Mouse (Mus musculus) MEL (cell line): ENCODE measurements around the gene Gm49369.

Experiments
- CTCF ChIP-seq, 3 experiments: IDR thresholded peaks in 2 of 3; conservative IDR thresholded peaks in 1 of 3; 2 replicates each; pipeline ENCODE4 v1.5.1; 2011 to 2012; ENCODE audit warnings: low read length in 3 of 3, low read depth in 2 of 3, mild to moderate bottlenecking in 2 of 3, improper control_type of control experiment in 1 of 3, inconsistent platforms in 1 of 3, mixed read lengths in 1 of 3, moderate library complexity in 1 of 3; ENCODE audit not compliant: control insufficient read depth in 1 of 3, insufficient read depth in 1 of 3, poor library complexity in 1 of 3, severe bottlenecking in 1 of 3
- USF2 ChIP-seq, 2 experiments: IDR thresholded peaks; 2 replicates each; pipeline ENCODE4 v1.6.1; 2011 to 2012; ENCODE audit warnings: improper control_type of control experiment in 2 of 2, low read length in 2 of 2, borderline replicate concordance in 1 of 2, inconsistent platforms in 1 of 2, low read depth in 1 of 2, mild to moderate bottlenecking in 1 of 2; ENCODE audit not compliant: insufficient read depth in 1 of 2
- ZKSCAN1 ChIP-seq: IDR thresholded peaks from 2 replicates; pipeline ENCODE4 v1.6.1; 2012; ENCODE audit warnings: low read depth, mild to moderate bottlenecking, inconsistent platforms, low read length, improper control_type of control experiment, moderate library complexity
- ZNF384 ChIP-seq: IDR thresholded peaks from 2 replicates; pipeline ENCODE4 v1.6.1; 2012; ENCODE audit warnings: low read depth, mild to moderate bottlenecking, inconsistent platforms, low read length, improper control_type of control experiment

DNA sequence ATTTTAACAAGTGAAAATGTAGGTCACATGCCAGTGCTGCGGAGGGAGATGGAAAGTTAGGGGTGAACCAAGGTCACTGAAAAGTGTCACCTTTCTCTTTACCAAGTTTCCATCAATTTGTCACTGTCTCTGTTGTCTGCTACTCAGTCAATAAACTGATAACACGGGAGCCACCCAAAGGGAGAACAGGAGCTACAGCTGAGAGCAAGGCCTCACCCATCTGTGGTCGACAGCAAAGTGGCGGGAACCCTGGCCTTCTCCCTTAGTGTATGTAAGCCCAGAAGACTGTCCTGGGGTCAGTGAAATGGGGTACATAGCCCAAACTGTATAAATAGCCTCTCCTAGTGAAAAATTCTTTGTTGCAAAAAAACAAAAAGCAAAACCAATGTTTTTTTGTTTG lies 34.9 kb downstream of the Gm49369 start:
- TF ChIP-seq ZNF384 = no peak
- TF ChIP-seq ZKSCAN1 = no peak
- TF ChIP-seq CTCF (IDR thresholded peaks at IDR 0.05 in 2 of 3, conservative IDR thresholded peaks at IDR 0.05 in 1 of 3; ENCODE audit: control insufficient read depth in 1 of 3, insufficient read depth in 1 of 3, low read depth in 2 of 3, low read length in 3 of 3, poor library complexity in 1 of 3, severe bottlenecking in 1 of 3) = no peak
- no peak for TF ChIP-seq USF2 (IDR thresholded peaks at IDR 0.05; ENCODE audit: borderline replicate concordance in 1 of 2, insufficient read depth in 1 of 2, low read depth in 1 of 2, low read length in 2 of 2)
